Mouse (Mus musculus) urinary bladder, postnatal 36 days (tissue): ENCODE measurements around the gene Olfr1116.
"Not testable (repeated sequence)": the region's sequence is repeated elsewhere in the genome, so short reads cannot be mapped to it uniquely, and the experiment has no call there.

Experiments
- DNase-seq, 2 experiments: peaks; one replicate each; pipeline ENCODE4 v3.0.0; 2022; ENCODE audit warnings: low spot score in 2 of 2, mixed read lengths in 1 of 2

Gene Olfr1116

GRCm38 (mm10) chr2:87267234-87267633, at the start of gene Olfr1116:
Olfr1116 (plus strand) TSS chr2:87267534.
- DNase-seq = no peak

GRCm38 (mm10) chr2:87247713-87248112, 19.6 kb upstream of the Olfr1116 start, which contains the start of gene Olfr1115:
Olfr1115 (plus strand) TSS chr2:87248013.
- DNase-seq = no peak

- not testable (repeated sequence) for DNase-seq
These were observed 26.6 kb downstream of the Olfr1116 start for GRCm38 (mm10) chr2:87293977-87294376.

GRCm38 (mm10) chr2:87307281-87307680, 39.9 kb downstream of the Olfr1116 start, which contains the start of gene Olfr1118:
Olfr1118 (plus strand) TSS chr2:87307581.
- no peak for DNase-seq
